Mouse (Mus musculus): Measurements from ENCODE around the gene Spock2. TPM values are rescaled to one million over a fixed set of nuclear protein-coding genes. Genes with fewer than 3 reads are reported as not detected.

Gene Spock2
- total RNA-seq, 1 experiment = 4.1 TPM

DNA sequence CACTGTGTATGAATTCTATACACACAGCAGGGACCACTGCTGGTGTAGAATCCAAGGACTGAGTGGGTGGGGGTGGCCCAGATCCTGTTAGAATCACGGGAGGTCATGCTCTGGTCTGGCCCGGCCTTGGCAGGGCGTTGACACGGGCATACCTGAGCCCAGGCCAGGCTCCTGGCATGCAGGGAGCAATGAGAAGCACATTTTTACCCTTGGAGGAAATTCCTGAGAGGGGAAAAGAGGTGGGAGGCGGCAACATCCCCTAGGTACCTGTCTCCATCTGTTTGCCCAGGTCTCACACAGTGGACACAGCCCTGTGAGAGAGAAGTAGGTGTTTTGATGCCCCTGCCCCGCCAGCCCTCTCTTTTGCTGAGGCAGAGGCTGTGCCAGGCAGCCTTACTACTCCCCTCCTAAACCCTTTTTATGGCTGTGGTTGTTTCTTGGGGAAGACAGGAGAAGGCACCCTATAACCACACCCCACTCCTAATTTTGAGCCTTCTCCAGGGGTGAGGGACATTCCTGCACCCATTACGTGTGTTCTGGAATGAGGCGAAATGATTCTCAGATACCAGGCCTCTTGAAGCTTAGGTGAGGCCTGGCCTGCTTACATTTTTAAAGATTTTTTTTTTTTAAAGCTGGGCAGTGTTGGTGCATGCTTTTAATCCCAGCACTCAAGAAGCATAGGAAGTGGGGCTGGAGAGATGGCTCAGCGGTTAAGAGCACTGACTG is 8.1 kb downstream of the Spock2 start:
- in situ Hi-C loops (cut with MboI; ENCODE audit: low sequenced_read_pairs in 2 of 2, unreplicated experiment in 2 of 2) = no loop called here
- H3K9ac ChIP-seq (ENCODE audit: insufficient read depth, low read depth, low read length, poor library complexity, severe bottlenecking) = no peak overlapping the region
- DNase-seq (ENCODE audit: low read depth, low spot score) = no peak
- TF ChIP-seq HCFC1 (IDR thresholded peaks at IDR 0.05; ENCODE audit: borderline replicate concordance, insufficient read depth, low read length) (no peak), ZNF384 (IDR thresholded peaks at IDR 0.05; ENCODE audit: low read depth, low read length) (no peak), MAFK (IDR thresholded peaks at IDR 0.05; ENCODE audit: insufficient read depth, low read depth, low read length) (no peak), ZC3H11A (IDR thresholded peaks at IDR 0.05; ENCODE audit: borderline replicate concordance, low read depth, low read length) (no peak), CHD2 (IDR thresholded peaks at IDR 0.05; ENCODE audit: low read depth, low read length) (no peak)
- H3K27ac ChIP-seq (ENCODE audit: insufficient read depth, low read depth, low read length, poor library complexity, severe bottlenecking) = no peak overlapping the region
- H3K36me3 ChIP-seq (ENCODE audit: control insufficient read depth, insufficient read depth, low read length, poor library complexity, severe bottlenecking) = no peaks in the 10 kb centered on the region
- no peaks in the 10 kb centered on the region for H3K9me3 ChIP-seq (ENCODE audit: control insufficient read depth, insufficient read depth, low read depth, low read length)
- no peak overlapping the region for H3K4me3 ChIP-seq (ENCODE audit: insufficient read depth in 1 of 2, low read depth in 1 of 2, low read length in 2 of 2, poor library complexity in 1 of 2, severe bottlenecking in 1 of 2)
- peaks cover 0 to 19% of the 10 kb centered on the region in 2 experiments; a peak in 2 of 4 replicates for H3K4me1 ChIP-seq (ENCODE audit: control insufficient read depth in 2 of 2, insufficient read depth in 2 of 2, low read length in 2 of 2, poor library complexity in 1 of 2)

DNA sequence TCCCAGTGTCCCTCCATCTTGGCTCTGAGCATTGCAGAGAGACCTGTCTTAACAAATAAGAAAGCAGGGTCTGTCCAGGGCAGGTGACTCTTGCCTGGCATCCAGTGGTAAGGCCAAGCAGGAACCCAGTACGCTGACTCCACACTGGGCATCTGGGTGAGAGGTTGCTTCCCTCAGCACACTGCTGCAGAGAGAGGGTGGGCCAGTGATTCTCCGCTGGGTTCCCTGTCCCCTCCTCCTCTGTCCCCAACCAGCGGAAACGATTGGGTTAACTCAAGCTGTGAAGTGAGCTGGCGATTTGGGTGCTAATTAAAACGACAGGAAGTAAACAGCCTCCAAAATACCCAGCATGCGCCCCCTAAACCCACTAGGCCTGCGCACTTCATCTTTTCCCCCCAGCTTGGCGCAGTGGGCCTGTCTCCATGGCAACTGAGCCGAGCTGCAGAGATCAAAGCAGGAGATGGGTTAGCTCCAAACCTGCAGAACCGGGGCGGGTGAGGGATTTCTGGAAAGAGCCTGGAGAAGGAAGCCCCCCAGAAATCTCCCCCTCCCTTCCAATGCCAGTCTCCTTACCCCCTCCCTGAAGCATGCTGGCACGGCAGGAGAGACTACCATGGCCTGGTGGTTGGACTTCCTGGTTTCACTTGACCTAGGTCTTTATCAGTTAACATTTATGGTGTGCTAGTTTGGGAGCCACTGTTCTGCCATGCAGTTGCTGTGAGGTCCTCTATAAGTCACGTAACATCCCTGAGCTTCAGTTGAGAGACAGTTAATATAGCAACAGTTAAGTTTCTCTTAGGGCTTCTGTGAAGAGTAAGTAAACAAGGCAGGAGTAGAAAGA is 9.5 kb downstream of the Spock2 start:
- Histone ChIP-seq H3K9ac (ENCODE audit: insufficient read depth, low read depth, low read length, poor library complexity, severe bottlenecking) (no peak overlapping the region), H3K4me3 (ENCODE audit: insufficient read depth in 1 of 2, low read depth in 1 of 2, low read length in 2 of 2, poor library complexity in 1 of 2, severe bottlenecking in 1 of 2) (no peak overlapping the region), H3K9me3 (ENCODE audit: control insufficient read depth, insufficient read depth, low read depth, low read length) (no peaks in the 10 kb centered on the region), H3K27ac (ENCODE audit: insufficient read depth, low read depth, low read length, poor library complexity, severe bottlenecking) (no peak overlapping the region), H3K4me1 (ENCODE audit: control insufficient read depth in 2 of 2, insufficient read depth in 2 of 2, low read length in 2 of 2, poor library complexity in 1 of 2) (peaks cover 0 to 23% of the 10 kb centered on the region in 2 experiments; a peak in 2 of 4 replicates), H3K36me3 (ENCODE audit: control insufficient read depth, insufficient read depth, low read length, poor library complexity, severe bottlenecking) (no peaks in the 10 kb centered on the region)
- in situ Hi-C loops (cut with MboI; ENCODE audit: low sequenced_read_pairs in 2 of 2, unreplicated experiment in 2 of 2) = no loop called here
- TF ChIP-seq MAFK (IDR thresholded peaks at IDR 0.05; ENCODE audit: insufficient read depth, low read depth, low read length) (no peak), ZC3H11A (IDR thresholded peaks at IDR 0.05; ENCODE audit: borderline replicate concordance, low read depth, low read length) (no peak), ZNF384 (IDR thresholded peaks at IDR 0.05; ENCODE audit: low read depth, low read length) (no peak), HCFC1 (IDR thresholded peaks at IDR 0.05; ENCODE audit: borderline replicate concordance, insufficient read depth, low read length) (no peak), CHD2 (IDR thresholded peaks at IDR 0.05; ENCODE audit: low read depth, low read length) (no peak)
- no peak for DNase-seq (ENCODE audit: low read depth, low spot score)

DNA sequence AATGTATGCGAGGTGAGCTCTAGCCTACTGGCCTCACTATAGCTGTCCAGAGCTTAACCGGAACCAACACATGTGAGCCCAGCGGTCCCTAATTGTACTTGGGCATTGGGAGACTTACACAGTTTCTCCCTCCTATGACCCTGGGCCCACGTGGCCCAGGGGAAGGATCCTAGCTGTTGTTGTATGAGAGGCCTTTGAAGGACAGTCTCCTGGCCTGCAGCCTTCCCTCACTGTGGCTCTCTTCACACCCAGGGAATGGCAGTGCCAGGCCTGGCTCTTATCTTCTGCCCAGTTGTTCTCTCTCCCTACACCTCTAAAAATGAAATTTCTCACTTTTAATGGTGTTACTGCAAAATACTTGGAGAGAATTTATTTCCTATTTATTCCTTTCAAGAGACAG is 11.0 kb downstream of the Spock2 start:
- Histone ChIP-seq H3K9me3 (ENCODE audit: control insufficient read depth, insufficient read depth, low read depth, low read length) (no peaks in the 10 kb centered on the region), H3K4me3 (ENCODE audit: insufficient read depth in 1 of 2, low read depth in 1 of 2, low read length in 2 of 2, poor library complexity in 1 of 2, severe bottlenecking in 1 of 2) (no peak overlapping the region), H3K27ac (ENCODE audit: insufficient read depth, low read depth, low read length, poor library complexity, severe bottlenecking) (no peak overlapping the region), H3K36me3 (ENCODE audit: control insufficient read depth, insufficient read depth, low read length, poor library complexity, severe bottlenecking) (no peaks in the 10 kb centered on the region), H3K9ac (ENCODE audit: insufficient read depth, low read depth, low read length, poor library complexity, severe bottlenecking) (no peak overlapping the region), H3K4me1 (ENCODE audit: control insufficient read depth in 2 of 2, insufficient read depth in 2 of 2, low read length in 2 of 2, poor library complexity in 1 of 2) (peaks cover 0 to 23% of the 10 kb centered on the region in 2 experiments; a peak in 2 of 4 replicates)
- no peak for DNase-seq (ENCODE audit: low read depth, low spot score)
- TF ChIP-seq HCFC1 (IDR thresholded peaks at IDR 0.05; ENCODE audit: borderline replicate concordance, insufficient read depth, low read length) (no peak), ZC3H11A (IDR thresholded peaks at IDR 0.05; ENCODE audit: borderline replicate concordance, low read depth, low read length) (no peak), CHD2 (IDR thresholded peaks at IDR 0.05; ENCODE audit: low read depth, low read length) (no peak), MAFK (IDR thresholded peaks at IDR 0.05; ENCODE audit: insufficient read depth, low read depth, low read length) (no peak), ZNF384 (IDR thresholded peaks at IDR 0.05; ENCODE audit: low read depth, low read length) (no peak)
- in situ Hi-C loops (cut with MboI; ENCODE audit: low sequenced_read_pairs in 2 of 2, unreplicated experiment in 2 of 2) = no loop called here

DNA sequence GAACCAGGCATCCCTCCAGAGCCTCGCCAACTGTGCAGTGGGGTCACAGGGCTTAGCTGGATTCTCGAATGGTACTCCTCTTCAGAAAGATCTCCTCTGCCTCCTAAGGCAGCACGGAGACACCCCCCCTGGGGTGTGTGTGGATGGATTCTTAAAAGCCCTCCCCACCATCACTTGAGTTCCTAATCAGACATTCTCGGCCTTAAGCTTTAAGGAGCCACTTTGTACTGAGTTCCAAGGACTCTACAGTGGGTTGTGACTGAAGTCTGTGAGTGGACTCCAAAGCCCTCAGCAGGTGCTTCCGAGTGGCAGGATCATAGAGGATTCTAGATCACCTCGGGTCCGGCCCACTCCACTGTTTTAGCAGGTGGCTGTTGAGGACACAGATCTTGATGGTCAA is 12.4 kb downstream of the Spock2 start:
- in situ Hi-C loops (cut with MboI; ENCODE audit: low sequenced_read_pairs in 2 of 2, unreplicated experiment in 2 of 2) = no loop called here
- H3K36me3 ChIP-seq (ENCODE audit: control insufficient read depth, insufficient read depth, low read length, poor library complexity, severe bottlenecking) = no peaks in the 10 kb centered on the region
- peaks cover 0 to 23% of the 10 kb centered on the region in 2 experiments; a peak in 2 of 4 replicates for H3K4me1 ChIP-seq (ENCODE audit: control insufficient read depth in 2 of 2, insufficient read depth in 2 of 2, low read length in 2 of 2, poor library complexity in 1 of 2)
- TF ChIP-seq ZC3H11A (IDR thresholded peaks at IDR 0.05; ENCODE audit: borderline replicate concordance, low read depth, low read length) (no peak), ZNF384 (IDR thresholded peaks at IDR 0.05; ENCODE audit: low read depth, low read length) (no peak), MAFK (IDR thresholded peaks at IDR 0.05; ENCODE audit: insufficient read depth, low read depth, low read length) (no peak), CHD2 (IDR thresholded peaks at IDR 0.05; ENCODE audit: low read depth, low read length) (no peak), HCFC1 (IDR thresholded peaks at IDR 0.05; ENCODE audit: borderline replicate concordance, insufficient read depth, low read length) (no peak)
- no peak for DNase-seq (ENCODE audit: low read depth, low spot score)
- no peak overlapping the region for H3K9ac ChIP-seq (ENCODE audit: insufficient read depth, low read depth, low read length, poor library complexity, severe bottlenecking)
- no peaks in the 10 kb centered on the region for H3K9me3 ChIP-seq (ENCODE audit: control insufficient read depth, insufficient read depth, low read depth, low read length)
- H3K4me3 ChIP-seq (ENCODE audit: insufficient read depth in 1 of 2, low read depth in 1 of 2, low read length in 2 of 2, poor library complexity in 1 of 2, severe bottlenecking in 1 of 2) = no peak overlapping the region
- H3K27ac ChIP-seq (ENCODE audit: insufficient read depth, low read depth, low read length, poor library complexity, severe bottlenecking) = no peak overlapping the region

Data from ES-E14 (cell line).